Mouse (Mus musculus): ENCODE measurements around the gene 7420426K07Rik. TPM values are rescaled to one million over a fixed set of nuclear protein-coding genes. Genes with fewer than 3 reads are reported as not detected.

The 7420426K07Rik gene
- polyA plus RNA-seq, 2 experiments: not detected

DNA sequence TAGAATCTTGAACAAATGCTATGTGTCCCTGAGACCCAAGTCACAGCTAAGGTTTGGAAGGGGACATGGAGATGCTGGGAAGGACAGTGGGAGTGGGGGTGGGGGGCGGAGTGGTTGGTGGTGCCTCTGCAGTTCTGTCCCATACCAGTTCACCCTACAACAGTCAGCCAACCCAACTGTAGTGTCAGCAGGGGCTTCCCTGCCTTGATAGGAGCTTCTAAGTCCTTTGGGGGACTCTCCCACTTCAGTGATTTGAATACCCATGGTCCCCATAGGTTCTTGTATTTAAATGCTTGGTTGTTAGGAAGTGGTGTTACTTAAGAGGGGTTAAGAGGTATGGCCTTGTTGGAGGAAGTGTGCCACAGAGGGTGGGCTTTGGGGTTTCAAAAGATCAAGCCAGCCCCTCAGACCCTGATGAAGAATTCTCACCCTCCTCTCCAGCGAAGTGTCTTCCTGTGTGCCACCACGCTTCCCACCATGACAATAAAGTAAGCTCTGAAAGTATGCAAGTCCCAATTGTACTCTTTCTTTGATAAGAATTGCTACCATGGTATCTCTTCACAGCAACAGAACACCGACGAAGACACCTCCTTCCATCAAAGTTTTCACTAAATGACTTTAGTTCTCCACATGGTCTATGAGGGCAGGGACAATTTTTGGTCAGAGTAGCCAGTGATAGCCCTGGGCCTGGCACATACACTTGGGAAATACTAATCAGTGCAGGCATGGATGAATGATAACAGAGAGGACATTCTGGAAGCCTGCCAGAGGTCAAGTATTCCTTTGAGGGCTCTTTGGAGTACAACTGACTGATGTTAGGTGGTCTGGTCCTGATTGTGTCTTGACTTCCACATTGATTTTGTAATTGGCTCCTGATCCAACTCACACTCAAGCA, 18.0 kb downstream of the 7420426K07Rik start:
- 87% methylated on average over 5 of the region's 5 CpGs for WGBS
- Histone ChIP-seq H3K4me2 (replicated peaks; ENCODE audit: low read depth, low read length, severe bottlenecking) (no peak overlapping the region), H3K27me3 (ENCODE audit: control insufficient read depth, insufficient read depth, low read length) (no peaks in the 10 kb centered on the region), H3K9ac (ENCODE audit: low read depth, low read length, severe bottlenecking) (no peak overlapping the region), H3K4me3 (replicated peaks; ENCODE audit: low read length) (no peak overlapping the region), H3K4me1 (ENCODE audit: control insufficient read depth, insufficient read depth, low read length) (no peaks in the 10 kb centered on the region), H3K9me3 (ENCODE audit: control insufficient read depth, low read length) (no peaks in the 10 kb centered on the region), H3K27ac (replicated peaks; ENCODE audit: low read depth, low read length) (no peak overlapping the region), H3K36me3 (ENCODE audit: control insufficient read depth, insufficient read depth, low read length) (no peaks in the 10 kb centered on the region)
- DNase-seq (ENCODE audit: low spot score) (no peak), ATAC-seq (ENCODE audit: low FRiP score, low read depth) (no peak)
- TF ChIP-seq POLR2A (IDR thresholded peaks at IDR 0.05; ENCODE audit: borderline replicate concordance, extremely low read depth, insufficient read depth, insufficient read length): no peak

DNA sequence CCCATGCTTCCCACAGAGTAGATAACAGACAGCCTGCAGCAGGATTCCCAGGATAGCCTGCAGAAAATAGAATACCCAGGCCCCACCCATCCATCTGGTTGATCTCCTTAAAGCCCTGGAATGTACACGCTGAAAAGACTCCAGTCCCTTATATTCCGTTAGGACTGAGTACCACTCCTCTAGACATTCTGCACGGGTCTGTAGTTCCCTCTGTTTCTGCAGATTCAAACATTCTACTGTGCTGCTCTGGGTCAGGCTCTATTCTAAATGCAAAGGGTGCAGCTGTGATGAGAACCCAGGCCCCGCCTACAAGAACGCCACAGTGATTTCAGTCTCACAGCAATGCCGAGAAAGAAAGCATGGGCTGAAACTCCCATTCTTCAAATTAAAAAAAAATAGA, 20.2 kb downstream of the 7420426K07Rik start:
- H3K4me3 ChIP-seq (replicated peaks; ENCODE audit: low read length): no peak overlapping the region
- no peaks in the 10 kb centered on the region for H3K4me1 ChIP-seq (ENCODE audit: control insufficient read depth, insufficient read depth, low read length)
- ATAC-seq (ENCODE audit: low FRiP score, low read depth) (no peak), DNase-seq (ENCODE audit: low spot score) (no peak)
- H3K36me3 ChIP-seq (ENCODE audit: control insufficient read depth, insufficient read depth, low read length): no peaks in the 10 kb centered on the region
- H3K27me3 ChIP-seq (ENCODE audit: control insufficient read depth, insufficient read depth, low read length): no peaks in the 10 kb centered on the region
- no peak overlapping the region for H3K27ac ChIP-seq (replicated peaks; ENCODE audit: low read depth, low read length)
- H3K4me2 ChIP-seq (replicated peaks; ENCODE audit: low read depth, low read length, severe bottlenecking): no peak overlapping the region
- TF ChIP-seq POLR2A (IDR thresholded peaks at IDR 0.05; ENCODE audit: borderline replicate concordance, extremely low read depth, insufficient read depth, insufficient read length): no peak
- no peak overlapping the region for H3K9ac ChIP-seq (ENCODE audit: low read depth, low read length, severe bottlenecking)
- WGBS: 38% methylated on average over 6 of the region's 6 CpGs
- H3K9me3 ChIP-seq (ENCODE audit: control insufficient read depth, low read length): no peaks in the 10 kb centered on the region

DNA sequence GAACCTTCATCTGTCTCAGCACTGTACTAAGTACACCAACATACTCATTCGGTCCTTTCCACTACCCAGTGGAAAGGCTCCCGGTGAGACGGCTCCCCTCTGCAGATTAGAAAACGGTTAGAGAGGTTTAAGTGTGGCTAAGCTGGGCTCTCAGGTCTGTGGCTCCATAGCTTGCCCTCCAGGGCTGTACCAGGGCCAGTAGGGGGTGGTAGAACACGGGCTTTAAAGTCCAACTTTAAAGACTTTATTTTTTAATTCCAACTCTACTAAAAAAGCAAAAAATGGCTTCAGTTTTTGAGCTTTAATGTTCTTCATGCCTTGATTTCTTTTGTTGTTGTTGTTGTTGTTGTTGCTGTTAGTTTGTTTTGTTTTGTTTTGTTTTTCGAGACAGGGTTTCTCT, 21.3 kb downstream of the 7420426K07Rik start:
- DNase-seq (ENCODE audit: low spot score) (no peak), ATAC-seq (ENCODE audit: low FRiP score, low read depth) (no peak)
- Histone ChIP-seq H3K4me2 (replicated peaks; ENCODE audit: low read depth, low read length, severe bottlenecking) (no peak overlapping the region), H3K9ac (ENCODE audit: low read depth, low read length, severe bottlenecking) (no peak overlapping the region), H3K4me1 (ENCODE audit: control insufficient read depth, insufficient read depth, low read length) (no peaks in the 10 kb centered on the region), H3K4me3 (replicated peaks; ENCODE audit: low read length) (no peak overlapping the region), H3K9me3 (ENCODE audit: control insufficient read depth, low read length) (no peaks in the 10 kb centered on the region), H3K36me3 (ENCODE audit: control insufficient read depth, insufficient read depth, low read length) (no peaks in the 10 kb centered on the region), H3K27ac (replicated peaks; ENCODE audit: low read depth, low read length) (no peak overlapping the region), H3K27me3 (ENCODE audit: control insufficient read depth, insufficient read depth, low read length) (no peaks in the 10 kb centered on the region)
- no peak for TF ChIP-seq POLR2A (IDR thresholded peaks at IDR 0.05; ENCODE audit: borderline replicate concordance, extremely low read depth, insufficient read depth, insufficient read length)
- 69% methylated on average over 6 of the region's 6 CpGs for WGBS

DNA sequence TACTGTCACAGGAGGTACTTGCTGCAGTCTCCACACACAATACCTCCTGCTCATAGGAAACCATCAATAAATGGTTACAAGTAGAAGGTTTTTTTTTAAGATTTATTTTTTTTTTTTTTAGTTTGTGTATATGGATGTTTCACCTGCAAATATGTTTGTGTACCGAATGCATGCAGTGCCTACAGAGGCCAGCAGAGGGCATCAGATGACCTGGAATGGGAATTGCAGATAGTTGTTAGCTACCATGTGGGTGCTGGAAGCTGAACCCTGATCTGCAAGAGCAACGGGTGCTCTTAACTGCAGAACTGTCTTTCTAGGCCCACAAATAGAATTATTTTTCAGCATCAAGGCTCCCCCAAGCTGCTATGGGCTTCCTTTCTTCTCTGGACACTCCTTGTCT, 26.6 kb downstream of the 7420426K07Rik start:
- Histone ChIP-seq H3K9ac (ENCODE audit: low read depth, low read length, severe bottlenecking) (no peak overlapping the region), H3K4me3 (replicated peaks; ENCODE audit: low read length) (no peak overlapping the region), H3K27me3 (ENCODE audit: control insufficient read depth, insufficient read depth, low read length) (no peaks in the 10 kb centered on the region), H3K9me3 (ENCODE audit: control insufficient read depth, low read length) (0 out of 2 replicates have a peak, but pooled peaks cover 4% of the 10 kb centered on the region), H3K4me1 (ENCODE audit: control insufficient read depth, insufficient read depth, low read length) (no peaks in the 10 kb centered on the region), H3K36me3 (ENCODE audit: control insufficient read depth, insufficient read depth, low read length) (no peaks in the 10 kb centered on the region), H3K4me2 (replicated peaks; ENCODE audit: low read depth, low read length, severe bottlenecking) (no peak overlapping the region), H3K27ac (replicated peaks; ENCODE audit: low read depth, low read length) (no peak overlapping the region)
- TF ChIP-seq POLR2A (IDR thresholded peaks at IDR 0.05; ENCODE audit: borderline replicate concordance, extremely low read depth, insufficient read depth, insufficient read length): no peak
- WGBS: 89% methylated on average over 2 of the region's 2 CpGs
- no peak for ATAC-seq (ENCODE audit: low FRiP score, low read depth)
- no peak for DNase-seq (ENCODE audit: low spot score)

DNA sequence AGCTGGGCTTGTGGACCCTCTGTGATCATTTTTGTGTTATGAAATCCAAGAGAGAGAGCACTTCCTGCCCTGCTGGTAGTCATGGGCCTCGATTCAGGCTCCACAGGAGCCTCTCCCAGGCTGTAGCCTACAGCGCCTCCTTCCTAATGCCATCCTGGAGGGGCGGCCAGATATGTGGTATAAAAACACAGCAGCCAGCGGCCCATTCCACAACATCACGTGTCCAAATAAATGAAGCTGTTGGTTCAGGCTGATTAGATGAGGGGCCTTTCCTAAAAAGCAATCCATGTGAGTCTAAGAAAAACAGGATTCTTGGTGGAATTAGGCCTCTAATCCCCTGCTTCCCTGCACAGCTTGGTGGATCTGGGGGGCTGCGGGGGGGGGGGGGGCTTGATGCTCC, 30.0 kb downstream of the 7420426K07Rik start:
- no peak overlapping the region for H3K9ac ChIP-seq (ENCODE audit: low read depth, low read length, severe bottlenecking)
- no peak for TF ChIP-seq POLR2A (IDR thresholded peaks at IDR 0.05; ENCODE audit: borderline replicate concordance, extremely low read depth, insufficient read depth, insufficient read length)
- H3K4me2 ChIP-seq (replicated peaks; ENCODE audit: low read depth, low read length, severe bottlenecking): no peak overlapping the region
- H3K36me3 ChIP-seq (ENCODE audit: control insufficient read depth, insufficient read depth, low read length): no peaks in the 10 kb centered on the region
- DNase-seq (ENCODE audit: low spot score): no peak
- H3K9me3 ChIP-seq (ENCODE audit: control insufficient read depth, low read length): 0 out of 2 replicates have a peak, but pooled peaks cover 4% of the 10 kb centered on the region
- no peak for ATAC-seq (ENCODE audit: low FRiP score, low read depth)
- no peaks in the 10 kb centered on the region for H3K27me3 ChIP-seq (ENCODE audit: control insufficient read depth, insufficient read depth, low read length)
- H3K4me1 ChIP-seq (ENCODE audit: control insufficient read depth, insufficient read depth, low read length): no peaks in the 10 kb centered on the region
- H3K4me3 ChIP-seq (replicated peaks; ENCODE audit: low read length): no peak overlapping the region
- 37% methylated on average over 6 of the region's 6 CpGs for WGBS
- H3K27ac ChIP-seq (replicated peaks; ENCODE audit: low read depth, low read length): no peak overlapping the region

All from limb, embryonic 14.5 days (tissue).